Mouse (Mus musculus) lung, postnatal 4 days (tissue): Measurements from ENCODE around the gene Necab2.

Experiments
- DNase-seq, 2 experiments: peaks; one replicate each; pipeline ENCODE4 v3.0.0; 2021

The Necab2 gene

GRCm38 (mm10) chr8:119428766-119429327 lies 17.7 kb upstream of the Necab2 start:
- no peak for DNase-seq

- DNase-seq = no peak
These were observed 17.0 kb upstream of the Necab2 start for GRCm38 (mm10) chr8:119429552-119429951.

- no peak for DNase-seq
These were observed 16.3 kb upstream of the Necab2 start for GRCm38 (mm10) chr8:119430250-119430649.

GRCm38 (mm10) chr8:119430690-119431089 lies 15.8 kb upstream of the Necab2 start:
- DNase-seq = no peak

- no peak for DNase-seq
These were observed 14.1 kb upstream of the Necab2 start for GRCm38 (mm10) chr8:119432372-119432771.

GRCm38 (mm10) chr8:119433582-119434174 lies 12.8 kb upstream of the Necab2 start, which contains the start of gene Osgin1:
Osgin1 (plus strand) TSS chr8:119434124.
- DNase-seq = no peak

- DNase-seq = no peak
These were observed 11.9 kb upstream of the Necab2 start for GRCm38 (mm10) chr8:119434569-119434968.

GRCm38 (mm10) chr8:119435527-119435926 lies 11.0 kb upstream of the Necab2 start:
- no peak for DNase-seq

- no peak for DNase-seq
These were observed 10.2 kb upstream of the Necab2 start for GRCm38 (mm10) chr8:119436331-119436730.

GRCm38 (mm10) chr8:119436933-119437332 lies 9.6 kb upstream of the Necab2 start:
- peak; percentile 86 to 88 for DNase-seq

- DNase-seq = peak in 1 of 2 experiments; percentile 53
These were observed 9.0 kb upstream of the Necab2 start for GRCm38 (mm10) chr8:119437506-119437905.

- no peak for DNase-seq
These were observed 7.6 kb upstream of the Necab2 start for GRCm38 (mm10) chr8:119438876-119439275.

- no peak for DNase-seq
These were observed 7.1 kb upstream of the Necab2 start for GRCm38 (mm10) chr8:119439424-119439823.

- no peak for DNase-seq
These were observed 6.6 kb upstream of the Necab2 start for GRCm38 (mm10) chr8:119439893-119440249.

GRCm38 (mm10) chr8:119440250-119440951 lies 6.1 kb upstream of the Necab2 start:
- DNase-seq = peak; percentile 78 to 85

GRCm38 (mm10) chr8:119440952-119441270 lies 5.6 kb upstream of the Necab2 start:
- no peak for DNase-seq

GRCm38 (mm10) chr8:119442013-119442412 lies 4.5 kb upstream of the Necab2 start:
- no peak for DNase-seq

GRCm38 (mm10) chr8:119442970-119443369 lies 3.5 kb upstream of the Necab2 start:
- no peak for DNase-seq

GRCm38 (mm10) chr8:119446990-119447780 lies 666 bp downstream of the Necab2 start:
- DNase-seq = no peak

GRCm38 (mm10) chr8:119447781-119448170 lies 1.3 kb downstream of the Necab2 start:
- DNase-seq = no peak

GRCm38 (mm10) chr8:119449627-119450026 lies 3.1 kb downstream of the Necab2 start:
- DNase-seq = no peak

GRCm38 (mm10) chr8:119451131-119451530 lies 4.6 kb downstream of the Necab2 start:
- no peak for DNase-seq

GRCm38 (mm10) chr8:119452919-119453318 lies 6.4 kb downstream of the Necab2 start:
- no peak for DNase-seq

GRCm38 (mm10) chr8:119456045-119456444 lies 9.5 kb downstream of the Necab2 start:
- no peak for DNase-seq
